Mouse (Mus musculus) small intestine, adult 10 weeks (tissue): ENCODE measurements around the gene Slc22a27. TPM values are rescaled to one million over a fixed set of nuclear protein-coding genes. Genes with fewer than 3 reads are reported as not detected.

ENCODE experiments used
- polyA plus RNA-seq: library from polyadenylated mRNA; stranded (reverse); fragments of 350-450 nt; fragmentation: Illumina TruSeq; extraction: RNeasy Lipid Tissue Mini Kit (QIAGEN cat#74804); gene quantifications from one replicate; pipeline ENCODE4 v1.2.3, GENCODE M21; 2014; ENCODE audit warnings: low replicate concordance

Gene Slc22a27
- not detected for polyA plus RNA-seq

GRCm38 (mm10) chr19:7965927-7966326, at the start of gene Slc22a27:
Gene Slc22a27 (minus strand): TSS chr19:7966027.

Other genes with a start within 250 kb of the Slc22a27 start
- gene Slc22a26, start 163.4 kb downstream of the Slc22a27 start, polyA plus RNA-seq, result not detected
- not detected for gene Slc22a28, start 166.0 kb upstream of the Slc22a27 start, polyA plus RNA-seq